Mouse (Mus musculus) limb, embryonic 12.5 days (tissue): ENCODE data around the gene Gm37240. TPM values are rescaled to one million over a fixed set of nuclear protein-coding genes. Genes with fewer than 3 reads are reported as not detected.
"Not testable (repeated sequence)": the region's sequence is repeated elsewhere in the genome, so short reads cannot be mapped to it uniquely, and the experiment has no call there.

Source experiments
- ATAC-seq: fragments of 200-750 bp; cut with Nextera tagmentation; 2 replicates; pipeline ENCODE4 v1.8.0; 2017; ENCODE audit warnings: low read depth, moderate TSS enrichment; ENCODE audit not compliant: insufficient number of reproducible peaks, insufficient read depth, low FRiP score, low TSS enrichment
- H3K27ac ChIP-seq: fragments of 300-500 bp; sonication (generic); 2 replicates; pipeline ENCODE4 v1.5.1; 2016; ENCODE audit warnings: mild to moderate bottlenecking, moderate library complexity
- H3K27me3 ChIP-seq: fragments of 300-500 bp; sonication (generic); 2 replicates; pipeline ENCODE4 v1.6.1; 2016; ENCODE audit warnings: mild to moderate bottlenecking, moderate library complexity
- H3K36me3 ChIP-seq: fragments of 300-500 bp; sonication (generic); 2 replicates; pipeline ENCODE4 v1.6.1; 2016; ENCODE audit warnings: mild to moderate bottlenecking, moderate library complexity
- H3K4me1 ChIP-seq: fragments of 300-500 bp; sonication (generic); replicated peaks from 2 replicates; pipeline ENCODE4 v1.6.1; 2016
- H3K4me2 ChIP-seq: fragments of 300-500 bp; sonication (generic); 2 replicates; pipeline ENCODE4 v1.6.1; 2016; ENCODE audit warnings: mild to moderate bottlenecking, moderate library complexity
- H3K4me3 ChIP-seq: fragments of 300-500 bp; sonication (generic); replicated peaks from 2 replicates; pipeline ENCODE4 v1.5.1; 2016; ENCODE audit warnings: mild to moderate bottlenecking
- H3K9ac ChIP-seq: fragments of 300-500 bp; sonication (generic); replicated peaks from 2 replicates; pipeline ENCODE4 v1.6.1; 2016; ENCODE audit warnings: mild to moderate bottlenecking, moderate library complexity
- H3K9me3 ChIP-seq: fragments of 300-500 bp; sonication (generic); 2 replicates; pipeline ENCODE4 v1.6.1; 2016; ENCODE audit warnings: mild to moderate bottlenecking, moderate library complexity
- WGBS: fragments of 180-500 bp; shearing (Covaris S2); methylation state at CpG from one replicate; pipeline ENCODE4 v1.1.7; 2016; 5-methylcytosine and 5-hydroxymethylcytosine counted together
- polyA plus RNA-seq: library from polyadenylated mRNA; unstranded; fragments of >200 nt; fragmentation: Nextera tagmentation; extraction: Ambion mirVana; gene quantifications from 2 replicates; pipeline ENCODE4 v1.2.1, GENCODE M21; 2016

The Gm37240 gene
- polyA plus RNA-seq, 1 experiment from 2014 or later, result 3.4 TPM

DNA sequence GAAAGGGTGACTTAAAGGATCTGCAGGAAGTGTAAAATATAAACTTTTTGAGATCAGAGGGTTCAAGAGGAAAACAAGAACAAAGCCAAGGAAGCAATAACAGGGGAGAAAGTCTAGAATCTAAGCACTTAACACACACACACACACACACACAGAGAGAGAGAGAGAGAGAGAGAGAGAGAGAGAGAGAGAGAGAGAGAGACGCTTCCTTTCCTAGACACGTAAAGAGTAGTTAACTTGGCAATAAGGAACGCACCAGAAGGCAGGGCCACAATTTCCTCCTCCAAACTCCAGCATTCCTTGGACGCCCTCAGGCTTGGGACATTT is 1305.7 kb downstream of the Gm37240 start:
- peak overlapping the region; percentile 88 for H3K27ac ChIP-seq
- H3K9ac ChIP-seq, result peak overlapping the region; percentile 81
- H3K27me3 ChIP-seq, result no peaks in the 10 kb centered on the region
- peaks cover 17% of the 10 kb centered on the region for H3K4me1 ChIP-seq
- no peaks in the 10 kb centered on the region for H3K9me3 ChIP-seq
- H3K4me2 ChIP-seq, result peak overlapping the region; percentile 85
- no peak for ATAC-seq
- WGBS, result 0% methylated on average over 4 of the region's 4 CpGs
- no peaks in the 10 kb centered on the region for H3K36me3 ChIP-seq
- peak overlapping the region; percentile 80 for H3K4me3 ChIP-seq

- H3K27ac ChIP-seq, result no peak overlapping the region
- H3K9ac ChIP-seq, result no peak overlapping the region
- H3K4me1 ChIP-seq, result peaks cover 17% of the 10 kb centered on the region
- peak overlapping the region; percentile 80; the same call in 1 of the 2 replicates for H3K4me3 ChIP-seq
- H3K36me3 ChIP-seq, result no peaks in the 10 kb centered on the region
- no peaks in the 10 kb centered on the region for H3K9me3 ChIP-seq
- H3K27me3 ChIP-seq, result no peaks in the 10 kb centered on the region
- peak overlapping the region; percentile 85 for H3K4me2 ChIP-seq
- no peak for ATAC-seq
- 69% methylated on average over 4 of the region's 4 CpGs for WGBS
These were observed 1306.6 kb downstream of the Gm37240 start for GRCm38 (mm10) chr3:84580716-84581115.

DNA sequence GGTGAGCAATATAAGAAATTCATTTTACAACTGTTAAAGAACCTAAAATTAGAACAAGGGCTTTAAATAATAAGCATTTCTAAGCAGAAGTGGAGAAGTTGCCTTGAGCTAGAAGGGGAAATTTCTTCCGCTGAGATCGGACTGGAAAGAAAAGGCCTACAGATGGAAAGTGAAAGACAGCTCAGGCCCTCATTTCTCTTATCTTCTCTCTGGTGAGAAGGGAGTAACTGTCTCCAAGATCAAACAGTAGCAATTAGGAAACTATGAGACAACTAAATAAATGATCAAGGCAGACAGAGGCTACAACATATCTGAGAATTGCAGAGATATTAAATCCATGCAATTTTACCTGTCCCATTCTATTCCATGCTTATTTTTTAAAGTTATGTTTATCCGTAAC is 1316.8 kb downstream of the Gm37240 start:
- no peak overlapping the region for H3K4me2 ChIP-seq
- no peaks in the 10 kb centered on the region for H3K36me3 ChIP-seq
- H3K27ac ChIP-seq, result no peak overlapping the region
- peaks cover 8% of the 10 kb centered on the region; the same call in 1 of the 2 replicates for H3K4me1 ChIP-seq
- 88% methylated on average over 3 of the region's 3 CpGs for WGBS
- no peaks in the 10 kb centered on the region for H3K9me3 ChIP-seq
- H3K4me3 ChIP-seq, result no peak overlapping the region
- no peak for ATAC-seq
- no peak overlapping the region for H3K9ac ChIP-seq
- no peaks in the 10 kb centered on the region for H3K27me3 ChIP-seq

- no peak for ATAC-seq
- no peak overlapping the region for H3K9ac ChIP-seq
- H3K4me3 ChIP-seq, result no peak overlapping the region
- no peaks in the 10 kb centered on the region for H3K36me3 ChIP-seq
- no peak overlapping the region for H3K27ac ChIP-seq
- no peak overlapping the region for H3K4me2 ChIP-seq
- H3K27me3 ChIP-seq, result no peaks in the 10 kb centered on the region
- 80% methylated on average over 6 of the region's 6 CpGs for WGBS
- H3K4me1 ChIP-seq, result peaks cover 8% of the 10 kb centered on the region; the same call in 1 of the 2 replicates
- H3K9me3 ChIP-seq, result no peaks in the 10 kb centered on the region
These were observed 1317.7 kb downstream of the Gm37240 start for GRCm38 (mm10) chr3:84569587-84569986.

DNA sequence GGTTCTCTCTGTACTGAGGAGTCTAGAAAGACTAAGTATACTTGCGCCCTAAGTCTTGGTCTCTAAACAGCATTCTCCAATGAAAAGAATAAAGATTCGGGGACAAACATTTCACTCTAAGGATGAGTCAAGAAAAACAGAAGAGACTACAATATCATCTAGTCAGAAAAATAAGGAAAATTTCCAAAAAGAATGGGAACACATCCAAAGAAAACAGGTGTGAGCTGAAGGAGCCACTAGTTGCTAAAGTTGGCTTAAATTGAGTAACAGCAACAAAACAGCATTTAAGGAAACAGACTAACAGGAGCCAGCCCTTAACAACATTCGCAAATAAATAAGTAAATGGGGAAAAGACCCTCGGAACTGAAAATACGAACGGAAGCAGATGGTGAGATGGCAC is 1318.8 kb downstream of the Gm37240 start:
- no peak for ATAC-seq
- no peak overlapping the region for H3K27ac ChIP-seq
- no peaks in the 10 kb centered on the region for H3K36me3 ChIP-seq
- H3K9me3 ChIP-seq, result no peaks in the 10 kb centered on the region
- H3K4me1 ChIP-seq, result peaks cover 8% of the 10 kb centered on the region; the same call in 1 of the 2 replicates
- no peak overlapping the region for H3K4me3 ChIP-seq
- H3K9ac ChIP-seq, result no peak overlapping the region
- no peaks in the 10 kb centered on the region for H3K27me3 ChIP-seq
- 89% methylated on average over 6 of the region's 6 CpGs for WGBS
- H3K4me2 ChIP-seq, result no peak overlapping the region

DNA sequence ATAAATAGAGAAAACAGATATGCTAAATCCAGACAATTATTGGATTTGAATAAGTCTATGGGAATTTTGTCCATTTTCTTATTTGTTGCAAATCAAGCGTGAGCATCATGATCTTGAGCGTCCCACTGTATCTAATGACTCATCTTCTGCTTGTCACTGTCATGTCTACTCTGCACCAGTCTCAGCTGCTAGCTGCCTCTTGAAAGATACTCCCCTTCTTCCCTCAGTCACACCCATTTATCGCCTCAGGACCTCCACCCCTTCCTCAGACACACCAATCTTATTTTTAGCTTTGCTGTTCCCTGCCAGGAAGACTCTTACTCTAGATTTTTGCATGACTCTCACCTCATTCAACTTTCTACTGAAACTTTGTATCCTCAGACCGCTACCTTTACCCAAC is 1323.9 kb downstream of the Gm37240 start:
- no peaks in the 10 kb centered on the region for H3K9me3 ChIP-seq
- H3K27me3 ChIP-seq, result no peaks in the 10 kb centered on the region
- no peaks in the 10 kb centered on the region for H3K4me1 ChIP-seq
- no peak for ATAC-seq
- H3K4me3 ChIP-seq, result no peak overlapping the region
- no peak overlapping the region for H3K27ac ChIP-seq
- no peak overlapping the region for H3K4me2 ChIP-seq
- 87% methylated on average over 4 of the region's 4 CpGs for WGBS
- no peaks in the 10 kb centered on the region for H3K36me3 ChIP-seq
- H3K9ac ChIP-seq, result no peak overlapping the region

- not testable (repeated sequence) for H3K27me3 ChIP-seq, ATAC-seq, H3K4me3 ChIP-seq, H3K4me2 ChIP-seq, H3K36me3 ChIP-seq, H3K27ac ChIP-seq, H3K9ac ChIP-seq, H3K4me1 ChIP-seq, H3K9me3 ChIP-seq
- 92% methylated on average over 2 of the region's 2 CpGs for WGBS
These were observed 1324.4 kb downstream of the Gm37240 start for GRCm38 (mm10) chr3:84562911-84563310.

GRCm38 (mm10) chr3:84558301-84558700 is 1329.0 kb downstream of the Gm37240 start:
- Histone ChIP-seq H3K9ac (no peak overlapping the region), H3K27me3 (no peaks in the 10 kb centered on the region), H3K27ac (no peak overlapping the region), H3K4me1 (0 out of 2 replicates have a peak, but pooled peaks cover 5% of the 10 kb centered on the region), H3K4me2 (no peak overlapping the region), H3K36me3 (no peaks in the 10 kb centered on the region), H3K4me3 (no peak overlapping the region), H3K9me3 (no peaks in the 10 kb centered on the region)
- ATAC-seq, result no peak
- 89% methylated on average over 3 of the region's 3 CpGs for WGBS

- H3K9me3 ChIP-seq, result no peaks in the 10 kb centered on the region
- WGBS, result 85% methylated on average over 3 of the region's 3 CpGs
These were observed 1331.5 kb downstream of the Gm37240 start for GRCm38 (mm10) chr3:84555780-84556179.

GRCm38 (mm10) chr3:84547177-84547576 is 1340.1 kb downstream of the Gm37240 start:
- Histone ChIP-seq H3K9me3 (no peaks in the 10 kb centered on the region), H3K27ac (no peak overlapping the region), H3K36me3 (no peaks in the 10 kb centered on the region), H3K27me3 (no peaks in the 10 kb centered on the region), H3K9ac (no peak overlapping the region), H3K4me3 (no peak overlapping the region), H3K4me2 (no peak overlapping the region), H3K4me1 (peaks cover 5% of the 10 kb centered on the region; the same call in 1 of the 2 replicates)
- WGBS, result 66% methylated on average over 8 of the region's 8 CpGs
- ATAC-seq, result no peak

More at GRCm38 (mm10) chr3:84555780-84556179, 1331.5 kb downstream of the Gm37240 start:
- Histone ChIP-seq H3K36me3 (no peaks in the 10 kb centered on the region), H3K9ac (no peak overlapping the region), H3K27me3 (no peaks in the 10 kb centered on the region), H3K4me3 (no peak overlapping the region), H3K4me1 (0 out of 2 replicates have a peak, but pooled peaks cover 5% of the 10 kb centered on the region), H3K27ac (no peak overlapping the region), H3K4me2 (no peak overlapping the region)
- ATAC-seq, result no peak

DNA sequence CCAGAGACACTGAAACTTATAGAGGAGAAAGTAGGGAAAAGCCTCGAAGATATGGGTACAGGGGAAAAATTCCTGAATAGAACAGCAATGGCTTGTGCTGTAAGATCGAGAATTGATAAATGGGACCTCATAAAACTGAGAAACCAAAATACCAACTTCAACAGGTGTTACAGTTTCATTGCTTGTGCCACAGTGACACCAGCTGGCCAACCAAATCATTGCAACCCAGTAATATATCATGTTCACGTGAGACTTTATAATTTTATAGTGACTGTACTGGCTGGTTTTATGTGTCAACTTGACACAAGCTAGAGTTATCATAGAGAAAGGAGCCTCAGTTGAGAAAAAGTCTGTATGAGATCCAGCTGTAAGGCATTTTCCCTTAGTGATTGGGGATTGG is 1344.9 kb downstream of the Gm37240 start:
- H3K4me2 ChIP-seq, H3K4me3 ChIP-seq, H3K27me3 ChIP-seq, H3K4me1 ChIP-seq, H3K36me3 ChIP-seq, H3K9ac ChIP-seq, H3K27ac ChIP-seq, ATAC-seq, H3K9me3 ChIP-seq: not testable (repeated sequence)
- 17% methylated on average over 3 of the region's 3 CpGs for WGBS

DNA sequence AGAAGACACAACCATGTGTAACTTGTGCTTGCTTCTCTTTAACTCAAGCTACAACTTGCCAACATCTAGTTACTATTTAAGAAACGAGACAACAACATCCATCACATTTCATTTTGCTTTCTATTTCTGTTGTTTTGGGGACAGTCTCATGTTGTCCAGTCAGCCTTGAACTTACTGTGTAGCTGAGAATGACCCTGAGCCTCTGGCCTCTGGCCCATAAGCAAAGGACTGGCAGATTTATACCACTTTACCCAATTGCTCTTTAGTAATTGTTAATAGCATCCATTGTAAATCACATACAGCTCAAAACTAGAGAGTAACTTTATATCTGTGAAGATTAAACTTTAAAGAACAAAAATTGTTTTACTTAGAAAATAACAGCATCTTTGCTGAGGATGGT is 1345.4 kb downstream of the Gm37240 start:
- Histone ChIP-seq H3K4me3 (no peak overlapping the region), H3K36me3 (no peaks in the 10 kb centered on the region), H3K4me2 (no peak overlapping the region), H3K9ac (no peak overlapping the region), H3K9me3 (no peaks in the 10 kb centered on the region), H3K27me3 (no peaks in the 10 kb centered on the region), H3K4me1 (no peaks in the 10 kb centered on the region), H3K27ac (no peak overlapping the region)
- 84% methylated on average over 1 of the region's 1 CpGs for WGBS
- no peak for ATAC-seq
